Mouse (Mus musculus) lung, postnatal 25 days (tissue): ENCODE measurements at regions not wholly inside any gene's neighbourhood (a gene's known extent, or its start where the extent isn't known, plus 50 kb on each side); places are given as distances from the start of the nearest gene placed in this dataset.
A peak's percentile ranks its signal among the peaks of the same experiment; 100 is the strongest.

Source experiments
- DNase-seq: peaks from one replicate; pipeline ENCODE4 v3.0.0; 2022; ENCODE audit warnings: low spot score

DNA sequence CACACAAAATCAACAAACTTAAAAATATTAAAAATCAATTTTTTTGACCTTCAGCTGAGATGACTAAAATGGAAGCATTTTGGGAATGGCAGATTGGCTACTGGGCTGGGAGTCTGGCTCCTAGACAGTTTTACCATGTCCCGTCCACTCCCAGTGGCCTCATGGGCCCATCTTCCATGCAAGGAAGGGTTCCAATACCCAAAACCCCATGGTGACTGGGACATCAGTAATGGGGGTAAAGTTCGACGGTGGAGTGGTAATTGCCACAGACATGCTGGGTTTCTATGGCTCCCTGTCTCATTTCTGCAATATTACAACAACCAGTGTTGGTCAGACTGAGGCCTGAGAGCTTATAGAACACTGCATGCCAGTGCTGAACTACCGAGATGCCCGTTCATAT is 82.2 kb downstream of the Il20rb start:
- no peak for DNase-seq

DNA sequence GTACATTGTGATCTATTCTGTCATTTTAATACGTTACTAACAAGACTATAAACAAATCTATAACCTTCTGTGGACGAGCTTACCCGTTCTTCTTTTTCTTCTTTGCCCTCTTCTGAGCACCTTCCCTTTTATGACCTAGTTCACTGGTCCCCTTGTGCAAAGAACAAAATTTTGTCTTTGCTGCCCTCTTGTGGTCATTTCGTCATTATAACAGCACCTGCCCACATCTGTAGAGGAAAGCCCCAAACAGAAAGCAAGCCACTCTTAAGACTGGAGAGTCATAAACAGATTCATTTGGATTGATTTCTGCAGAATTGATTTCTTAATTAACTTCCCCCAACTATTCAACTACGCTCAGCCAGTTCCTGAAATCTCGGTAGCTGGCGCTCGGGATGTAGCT is 86.2 kb downstream of the Il20rb start:
- peak; percentile 61 for DNase-seq

DNA sequence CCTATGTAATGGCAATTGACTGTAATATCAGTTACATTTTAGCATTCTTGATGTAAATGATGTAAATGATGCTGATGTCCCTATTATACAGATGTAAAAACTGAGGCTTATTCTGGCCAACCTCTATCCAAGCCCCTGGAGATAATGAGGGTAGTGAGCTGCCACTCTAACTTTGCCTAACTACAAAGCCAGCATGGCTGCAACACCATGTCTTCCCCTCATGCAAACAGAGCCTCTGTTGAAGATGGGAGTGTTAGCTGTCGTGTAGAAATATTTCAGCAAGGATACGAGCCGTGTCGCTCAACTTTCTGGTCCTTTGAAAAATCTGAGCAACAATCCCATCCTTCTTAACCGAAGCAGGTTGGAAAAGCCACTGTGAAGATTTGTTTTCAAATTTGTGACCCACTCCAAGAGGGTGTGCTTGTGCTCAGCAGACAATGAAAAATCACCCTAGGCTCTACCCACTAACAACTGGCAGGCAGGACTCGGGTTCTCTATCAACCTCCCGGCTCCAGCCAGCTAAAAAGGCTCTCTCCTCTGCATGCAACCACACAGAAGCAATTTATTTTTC is 90.2 kb downstream of the Il20rb start:
- DNase-seq = no peak

DNA sequence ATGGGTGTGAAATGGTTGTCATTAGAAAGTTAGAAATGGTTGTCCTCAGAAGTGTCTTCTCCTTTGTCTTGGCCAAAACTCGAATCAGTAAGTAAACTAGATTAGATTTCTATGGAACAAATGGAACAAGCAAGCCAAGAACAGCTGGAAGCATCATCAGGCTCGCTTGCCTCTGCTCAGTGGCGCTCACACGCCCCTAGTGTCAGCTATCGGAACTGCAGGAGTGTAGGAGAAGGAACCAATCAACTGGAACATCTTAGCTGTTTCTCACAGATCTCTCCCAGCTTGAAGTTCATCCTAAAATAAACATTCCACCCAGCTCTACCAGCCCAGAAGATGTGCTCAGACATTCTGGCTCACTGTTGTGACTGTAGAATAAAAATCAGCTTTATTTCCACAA is 90.9 kb downstream of the Il20rb start:
- peak; percentile 77 for DNase-seq

DNA sequence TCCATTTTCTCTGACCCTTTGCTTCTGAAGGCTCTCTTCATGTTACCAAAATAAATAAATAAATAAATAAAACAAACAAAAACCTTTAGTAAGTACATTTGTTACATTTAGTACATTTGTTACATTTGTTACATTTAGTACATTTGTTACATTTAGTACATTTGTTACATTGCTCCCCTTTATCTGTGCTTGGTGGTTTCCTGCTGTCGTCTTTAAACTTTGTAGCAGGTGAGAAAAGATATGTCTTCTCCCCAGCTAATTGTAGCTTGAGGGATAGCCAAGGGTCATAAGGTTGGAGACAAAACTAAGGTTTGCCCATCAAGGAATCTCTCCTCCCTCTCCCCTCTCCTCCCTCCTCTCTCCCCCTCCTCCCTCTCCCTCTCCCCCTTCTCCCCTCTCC is 92.0 kb downstream of the Il20rb start:
- DNase-seq = no peak

DNA sequence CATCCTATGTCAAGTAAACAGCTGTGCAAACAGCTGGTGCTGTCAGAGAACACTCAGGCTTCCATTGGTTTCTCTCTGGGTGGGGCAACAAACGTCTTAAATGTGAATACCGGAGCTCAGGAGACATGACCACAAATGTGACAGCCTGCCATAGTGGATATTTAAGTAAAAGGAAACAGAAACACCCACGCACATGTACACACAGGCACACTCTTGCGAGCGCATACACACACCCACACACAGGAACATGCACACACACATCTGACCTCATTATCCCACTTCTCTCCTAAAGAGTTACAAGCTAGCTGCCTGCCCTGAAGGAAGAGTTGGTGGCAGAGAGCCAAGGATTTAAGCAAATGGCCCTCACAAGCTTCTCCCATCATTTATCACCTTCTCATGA is 92.4 kb downstream of the Il20rb start:
- DNase-seq = no peak

DNA sequence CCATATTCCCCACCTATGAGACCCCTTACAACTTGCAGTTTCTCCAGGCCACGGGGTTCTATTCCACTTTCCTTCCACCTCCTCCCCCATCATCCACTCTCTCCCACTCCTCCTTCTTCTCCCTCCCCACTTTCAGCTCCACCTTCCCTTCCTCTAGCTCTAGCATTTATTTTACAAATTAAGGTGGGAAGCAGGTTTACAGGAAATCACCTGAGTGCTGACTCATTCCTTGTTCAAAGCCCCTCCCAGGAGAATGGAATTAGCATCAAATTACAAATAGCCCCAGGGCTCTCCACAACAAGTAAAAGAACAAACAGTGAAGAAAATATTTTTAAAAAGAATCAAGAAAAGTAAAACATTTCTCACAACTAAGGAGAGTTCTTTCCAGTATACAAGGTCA is 94.3 kb downstream of the Il20rb start:
- no peak for DNase-seq

DNA sequence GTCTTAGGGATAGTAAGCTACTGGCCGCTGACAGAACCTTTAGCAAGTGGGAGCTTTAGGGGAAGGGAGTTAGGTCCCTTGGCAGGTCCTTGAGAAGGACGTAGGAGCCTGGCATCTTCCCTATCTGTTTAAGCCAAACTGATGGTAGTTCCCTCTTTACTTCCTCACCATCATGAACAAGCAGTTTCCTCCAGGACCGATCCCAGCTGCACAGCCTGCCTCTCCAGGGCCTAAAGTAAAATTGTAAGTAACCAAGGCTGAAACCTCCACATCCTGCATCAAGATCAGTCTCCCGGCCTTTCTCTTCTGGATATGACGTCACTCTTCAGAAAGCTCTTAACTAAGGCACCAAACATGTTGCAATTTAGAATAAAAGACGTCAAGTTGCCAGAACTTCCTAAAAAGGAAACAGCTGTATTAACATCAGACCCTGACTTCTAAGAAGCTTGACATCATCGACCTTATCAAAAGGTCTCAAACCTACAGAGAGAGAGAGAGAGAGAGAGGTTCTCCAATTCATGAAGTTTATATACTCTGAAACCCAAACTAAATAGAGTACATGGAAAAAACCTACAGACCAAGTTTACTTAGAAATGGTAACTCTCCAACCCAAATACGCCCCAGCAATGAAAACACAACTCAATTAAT is 94.9 kb downstream of the Il20rb start:
- DNase-seq = no peak

DNA sequence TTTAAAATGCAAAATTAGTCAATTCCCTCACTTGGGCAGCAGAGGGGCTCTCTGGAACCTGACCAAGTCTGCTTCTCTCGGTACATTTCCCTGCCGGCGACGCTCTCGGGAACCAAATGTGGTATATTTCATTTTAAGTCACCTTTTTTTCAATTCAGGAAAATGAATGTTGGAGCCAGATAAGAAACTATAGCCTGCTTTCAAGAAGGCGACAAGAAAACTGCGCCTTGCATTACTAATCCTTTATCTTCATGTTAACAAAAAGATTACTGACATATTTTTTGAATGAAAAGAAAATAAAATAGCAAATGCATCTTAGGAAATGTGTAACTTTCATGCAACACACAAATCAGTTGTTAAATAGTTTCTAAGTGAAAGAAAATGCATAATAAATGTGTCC is 98.2 kb downstream of the Il20rb start:
- no peak for DNase-seq

DNA sequence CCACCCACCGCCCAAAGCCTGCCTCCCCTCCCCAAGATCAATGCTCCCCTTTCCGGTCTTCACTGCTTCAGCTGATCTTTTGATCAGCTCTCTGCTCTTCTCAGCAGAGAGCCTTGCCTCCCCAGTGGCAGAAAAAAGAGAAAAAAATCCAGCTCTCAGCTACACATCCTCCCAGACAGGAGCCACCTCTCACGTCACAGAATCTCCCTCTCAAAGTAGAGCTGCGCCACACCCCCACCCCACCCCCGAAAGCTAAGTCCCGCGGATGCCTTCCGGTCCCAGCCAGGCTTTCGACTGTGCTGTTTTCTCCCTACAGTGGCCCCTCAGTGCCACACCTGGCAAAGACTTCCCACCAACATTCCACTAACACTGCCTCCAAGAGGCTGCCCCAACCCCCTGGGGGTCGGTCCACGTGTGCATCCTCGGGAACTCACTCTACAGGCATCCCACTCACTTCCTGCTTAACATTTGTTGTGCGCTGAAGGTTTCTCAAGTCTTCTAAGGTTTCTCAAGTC is 99.4 kb downstream of the Il20rb start:
- DNase-seq = no peak

DNA sequence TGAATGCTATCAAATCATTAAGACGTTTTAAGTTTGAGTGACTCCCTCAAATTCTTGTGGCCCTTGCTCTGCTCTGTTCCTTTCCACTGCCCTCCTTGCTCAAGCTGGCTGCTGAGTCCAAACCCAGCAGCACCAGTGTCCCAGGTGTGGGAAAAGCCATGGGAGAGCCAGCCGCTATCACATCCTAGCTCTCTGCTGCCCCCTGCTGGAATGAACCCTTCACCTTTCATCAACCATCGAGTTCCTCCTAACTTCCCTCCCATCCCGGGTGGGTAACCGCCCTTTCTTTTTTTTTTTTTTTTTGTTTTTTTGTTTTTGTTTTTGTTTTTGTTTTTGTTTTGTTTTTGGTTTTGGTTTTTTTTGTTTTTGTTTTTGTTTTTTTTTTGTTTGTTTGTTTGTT is 104.1 kb downstream of the Il20rb start:
- peak; percentile 61 for DNase-seq

DNA sequence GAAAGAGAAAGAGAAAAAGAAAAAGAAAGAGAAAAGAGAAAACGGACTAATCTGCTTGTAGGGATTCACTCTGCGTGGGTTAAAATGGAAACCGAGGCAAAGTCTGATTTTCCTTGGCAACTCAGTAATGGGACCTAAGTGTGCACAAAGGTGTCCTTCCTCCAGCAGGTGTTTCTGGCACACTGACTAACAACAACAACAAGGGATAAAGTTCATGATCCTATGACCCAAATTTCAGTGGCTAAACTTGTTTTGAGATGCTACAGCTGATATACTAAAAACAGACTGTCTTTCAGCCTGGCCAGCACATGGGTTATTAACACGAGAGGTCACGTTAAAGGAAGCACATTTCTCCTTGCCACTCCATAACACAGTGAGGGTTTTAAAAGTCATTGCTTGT is 116.7 kb downstream of the Il20rb start:
- DNase-seq = no peak

DNA sequence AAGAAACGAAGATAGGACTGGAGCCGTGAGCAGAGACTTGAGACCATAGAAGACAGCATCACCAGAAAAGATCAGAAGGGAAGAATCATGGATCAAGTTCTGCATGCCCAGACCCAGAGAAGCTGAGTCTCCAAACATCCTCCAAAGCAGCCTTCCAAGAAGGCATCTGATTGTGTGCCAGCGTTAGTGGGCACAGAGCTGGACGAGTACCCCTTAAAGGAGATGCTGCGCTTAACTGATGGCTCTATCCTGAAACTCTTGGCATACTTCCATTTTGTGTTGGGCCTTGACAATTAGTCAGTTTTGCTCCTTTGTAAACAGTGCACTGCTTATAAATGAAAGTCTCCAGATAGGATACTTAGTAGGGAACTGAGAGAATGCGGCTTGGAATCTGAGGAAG is 119.8 kb downstream of the Il20rb start:
- no peak for DNase-seq

DNA sequence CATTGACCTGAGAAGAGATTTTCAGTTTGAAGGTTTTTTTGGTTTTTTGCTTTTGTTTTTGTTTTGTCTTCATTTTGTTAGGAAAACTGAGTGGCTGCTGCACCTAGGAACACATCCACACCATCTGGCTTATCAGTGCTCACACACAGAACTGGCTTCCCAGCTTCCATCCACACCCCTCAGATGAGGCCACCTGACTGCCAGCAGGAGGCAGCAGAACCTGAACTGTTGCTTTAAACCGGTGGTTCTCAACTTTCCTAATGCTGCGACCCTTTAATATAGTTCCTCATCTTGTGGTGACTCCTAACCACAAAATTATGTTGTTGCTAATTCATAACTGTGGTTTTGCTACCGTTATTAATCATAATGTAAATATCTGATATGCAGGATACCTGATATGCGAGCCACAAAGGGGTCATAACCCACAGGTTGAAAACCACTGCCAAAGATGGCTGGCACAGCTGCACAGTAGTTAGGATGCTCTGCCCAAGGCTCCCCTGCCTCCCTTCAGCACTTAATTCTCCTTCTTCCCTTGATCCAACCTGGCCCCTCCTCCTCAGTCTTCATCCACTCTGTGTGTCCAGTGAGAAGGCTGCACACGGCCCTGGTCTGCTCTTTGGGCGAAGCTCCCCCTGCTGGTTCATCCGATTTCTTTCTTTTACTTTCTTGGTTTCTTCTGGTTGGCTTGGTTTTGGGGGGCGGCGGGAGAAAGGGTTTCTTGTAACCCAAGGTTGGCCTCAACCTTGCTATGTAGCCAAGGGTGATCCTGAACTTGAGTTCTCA is 126.5 kb downstream of the Il20rb start:
- no peak for DNase-seq

DNA sequence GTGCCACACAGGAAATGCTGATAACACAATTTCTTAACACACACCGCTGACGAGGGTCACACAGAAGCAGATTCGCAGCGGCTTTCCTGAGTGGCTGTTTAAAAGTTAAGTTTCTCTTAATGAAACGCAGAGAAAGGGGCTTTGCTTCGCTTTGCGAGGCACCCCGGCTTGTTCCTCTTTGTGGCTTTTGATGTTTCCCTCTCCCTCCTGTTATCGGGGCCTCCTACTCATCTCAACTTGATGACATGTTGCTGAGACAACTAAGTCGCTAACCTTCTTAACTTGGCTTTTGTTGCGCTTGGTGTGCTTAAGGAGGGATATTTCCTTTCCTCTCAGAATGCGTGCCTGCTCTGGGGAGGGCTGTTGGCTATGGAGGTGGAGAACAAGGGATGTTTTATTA is 129.0 kb downstream of the Il20rb start:
- DNase-seq = no peak

DNA sequence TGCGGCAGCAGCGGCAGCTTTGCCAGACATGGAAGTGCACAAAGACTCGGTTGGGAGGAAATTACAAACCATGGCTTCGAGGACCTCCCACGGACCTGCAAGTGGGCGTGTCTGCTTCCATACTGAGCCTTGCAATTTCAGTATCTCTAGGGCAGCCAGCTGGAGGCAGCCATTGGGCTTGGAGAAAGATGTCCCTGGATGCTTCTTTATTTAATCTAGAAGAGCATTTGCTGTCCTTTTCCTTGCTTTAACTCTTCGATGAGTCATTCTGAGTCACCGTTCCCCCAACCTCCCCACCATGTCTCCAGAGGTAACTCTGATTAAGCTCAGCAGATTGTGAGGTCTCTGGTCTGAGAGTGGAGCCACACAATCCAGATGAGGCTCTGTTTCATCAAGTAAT is 145.8 kb downstream of the Il20rb start:
- no peak for DNase-seq

DNA sequence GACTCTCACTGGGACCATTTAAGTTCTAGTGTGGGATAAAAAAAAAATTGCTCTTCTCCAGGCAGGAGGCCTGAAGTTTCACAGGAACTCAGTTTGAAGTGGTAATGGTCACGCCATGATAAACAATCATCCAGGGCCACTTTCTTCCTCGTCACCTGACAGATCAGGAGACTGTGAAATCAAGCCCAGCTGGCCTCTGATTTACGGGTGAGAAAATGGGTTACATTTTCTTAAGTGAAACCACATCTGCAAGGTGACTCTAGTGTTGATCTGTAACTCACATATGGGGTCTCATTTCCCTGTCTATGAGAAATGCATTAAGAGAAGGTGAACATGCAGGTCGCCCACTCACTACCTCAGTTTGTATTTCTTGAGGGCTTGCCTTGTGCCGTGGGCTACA is 178.8 kb downstream of the Il20rb start:
- DNase-seq = no peak

DNA sequence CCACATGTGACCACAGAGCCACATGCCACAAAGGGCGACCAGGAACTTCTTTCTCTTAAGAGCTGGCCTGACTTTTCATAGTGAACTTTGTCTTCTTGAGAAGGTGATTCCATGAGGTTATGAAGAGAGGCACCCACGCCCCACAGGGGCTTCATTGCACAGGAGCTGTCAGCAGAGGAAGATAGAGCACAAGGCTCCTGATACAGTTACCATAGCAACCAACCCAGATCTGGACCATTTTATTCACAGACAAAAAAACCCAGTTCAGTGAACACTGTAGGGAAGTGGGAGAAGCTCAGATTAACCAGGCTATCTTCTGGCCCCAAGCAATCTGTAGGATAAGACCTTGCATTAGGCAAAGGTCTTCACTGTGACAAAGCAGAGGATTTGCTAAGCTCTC is 179.2 kb downstream of the Il20rb start:
- DNase-seq = no peak

DNA sequence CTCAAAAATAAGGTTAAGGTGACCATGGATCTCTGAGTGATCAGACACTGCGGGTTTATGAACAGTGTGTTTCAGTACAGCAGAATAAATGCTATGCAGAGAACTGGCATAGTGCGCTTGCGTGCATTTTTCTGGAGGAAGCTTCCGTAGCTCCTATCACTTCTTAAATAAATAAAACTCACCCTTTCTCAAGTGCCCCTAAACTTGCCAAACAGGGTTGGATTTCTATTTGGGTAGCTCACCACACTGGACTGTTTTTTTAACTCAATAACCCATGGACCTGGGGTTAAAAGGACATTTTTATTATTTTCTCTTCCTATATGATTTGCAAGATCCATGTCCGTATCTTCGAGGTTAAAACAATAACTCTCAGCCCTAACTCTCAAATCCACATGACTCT is 182.8 kb downstream of the Il20rb start:
- DNase-seq = no peak

DNA sequence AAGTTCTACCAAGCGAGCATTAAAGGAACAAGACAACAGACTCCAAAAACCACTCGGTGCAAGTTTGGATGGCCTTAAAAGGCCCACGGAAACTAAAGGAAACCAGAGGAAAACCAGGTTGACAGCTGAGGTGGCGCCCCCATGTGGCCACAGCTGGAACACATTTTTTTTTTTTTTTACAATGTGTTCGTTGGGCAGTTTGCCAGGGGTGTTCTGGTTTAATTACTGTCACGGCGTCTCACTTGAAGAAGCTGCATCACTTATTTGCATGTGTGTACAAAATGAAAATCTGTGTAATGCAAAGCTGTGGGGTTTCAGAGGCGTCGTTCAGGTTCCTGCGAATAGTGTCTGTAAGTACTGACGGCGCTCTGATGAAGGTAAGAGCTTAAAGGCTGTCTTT is 185.0 kb downstream of the Il20rb start:
- DNase-seq = no peak

DNA sequence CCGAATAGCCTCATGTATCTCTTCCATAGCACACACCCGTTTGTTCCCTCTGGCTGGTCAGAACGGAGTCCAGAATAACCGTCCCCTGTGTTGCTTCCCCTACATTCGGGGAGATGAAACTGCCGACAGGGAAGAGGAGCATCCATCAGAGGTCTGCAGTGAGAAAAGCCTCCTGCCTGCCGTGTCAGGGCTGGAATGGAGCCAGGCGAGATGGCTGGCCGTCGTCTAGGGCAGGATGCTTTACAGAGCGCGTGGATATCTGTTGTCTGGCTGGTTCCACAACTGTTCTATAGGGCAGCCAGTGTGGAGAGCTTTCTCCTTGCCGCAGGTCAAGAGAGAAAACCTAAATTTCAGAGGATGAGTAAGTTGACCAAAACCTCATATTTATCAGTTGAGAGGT is 209.2 kb downstream of the Il20rb start:
- DNase-seq = no peak

DNA sequence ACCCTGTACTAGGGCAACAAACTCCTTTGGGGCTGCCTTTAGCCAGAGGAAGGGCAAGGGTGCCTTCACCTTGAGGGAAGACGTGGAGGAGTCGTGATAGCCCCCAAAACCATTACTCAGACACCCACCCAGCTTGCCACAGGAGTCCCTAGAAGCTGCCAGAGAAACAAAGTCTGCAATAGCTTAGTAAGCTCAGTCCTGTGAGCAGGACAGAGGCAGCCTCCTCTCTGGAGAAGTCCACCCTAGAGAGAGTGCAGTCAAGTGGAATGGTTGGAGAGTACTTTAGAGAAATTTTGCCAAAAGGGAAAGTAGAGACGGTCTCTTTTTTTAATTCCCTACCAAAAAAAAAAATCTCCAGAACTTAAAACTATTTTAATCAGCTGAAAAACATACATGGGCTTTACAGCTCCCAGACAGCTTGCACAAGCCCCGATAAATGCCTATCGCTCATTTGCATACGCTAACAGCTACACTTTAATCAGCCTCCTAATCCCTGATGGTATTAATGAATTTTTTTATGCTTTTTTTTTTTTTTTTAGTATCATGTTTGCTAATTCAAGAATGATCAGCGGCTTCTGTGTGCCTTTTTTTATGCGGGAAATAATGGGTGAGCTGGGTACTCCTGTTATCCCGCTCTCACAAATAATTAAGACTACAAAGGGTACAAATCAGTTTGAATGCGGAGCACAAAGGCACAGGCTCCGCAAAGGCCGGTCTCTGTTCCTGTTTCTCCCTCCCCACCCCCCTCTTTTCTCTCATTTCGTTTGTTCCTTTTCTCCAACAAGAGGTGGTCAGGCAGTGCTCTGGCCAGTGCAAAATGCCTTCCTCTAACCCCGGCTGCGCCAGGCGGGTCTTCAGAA is 219.8 kb downstream of the Il20rb start:
- DNase-seq = no peak

DNA sequence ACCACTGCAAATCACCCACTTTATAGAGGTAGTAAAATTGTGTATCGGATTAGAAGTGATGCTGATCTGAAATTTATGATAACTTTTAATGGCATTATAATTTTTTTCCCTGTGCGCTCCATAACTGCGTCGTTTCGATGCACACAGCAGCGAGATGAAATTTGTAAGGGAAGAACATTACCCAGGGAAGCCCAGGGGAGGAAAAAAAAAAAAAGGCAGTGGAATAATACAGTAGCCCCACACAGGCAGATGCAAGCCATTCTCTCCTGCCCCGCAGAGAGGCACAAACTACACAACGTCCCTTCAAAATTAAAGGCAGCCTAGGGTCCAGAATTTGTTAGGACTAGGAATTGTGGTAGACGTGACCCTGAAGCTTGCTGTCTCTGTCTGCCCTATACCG is 234.2 kb downstream of the Il20rb start:
- DNase-seq = no peak
